Mouse (Mus musculus): Measurements from ENCODE around the gene Sox10.

- TF ChIP-seq CTCF (IDR thresholded peaks at IDR 0.05; ENCODE audit: low read depth, low read length): no peak
- TF ChIP-seq GATA1 (IDR thresholded peaks at IDR 0.05; ENCODE audit: borderline replicate concordance, low read length): no peak
Measured at GRCm38 (mm10) chr15:79135783-79136575, 29.1 kb downstream of the Sox10 start.
